Mouse (Mus musculus): ENCODE measurements at regions not wholly inside any gene's neighbourhood (a gene's known extent, or its start where the extent isn't known, plus 50 kb on each side); places are given as distances from the start of the nearest gene placed in this dataset.
A peak's percentile ranks its signal among the peaks of the same experiment; 100 is the strongest.

DNA sequence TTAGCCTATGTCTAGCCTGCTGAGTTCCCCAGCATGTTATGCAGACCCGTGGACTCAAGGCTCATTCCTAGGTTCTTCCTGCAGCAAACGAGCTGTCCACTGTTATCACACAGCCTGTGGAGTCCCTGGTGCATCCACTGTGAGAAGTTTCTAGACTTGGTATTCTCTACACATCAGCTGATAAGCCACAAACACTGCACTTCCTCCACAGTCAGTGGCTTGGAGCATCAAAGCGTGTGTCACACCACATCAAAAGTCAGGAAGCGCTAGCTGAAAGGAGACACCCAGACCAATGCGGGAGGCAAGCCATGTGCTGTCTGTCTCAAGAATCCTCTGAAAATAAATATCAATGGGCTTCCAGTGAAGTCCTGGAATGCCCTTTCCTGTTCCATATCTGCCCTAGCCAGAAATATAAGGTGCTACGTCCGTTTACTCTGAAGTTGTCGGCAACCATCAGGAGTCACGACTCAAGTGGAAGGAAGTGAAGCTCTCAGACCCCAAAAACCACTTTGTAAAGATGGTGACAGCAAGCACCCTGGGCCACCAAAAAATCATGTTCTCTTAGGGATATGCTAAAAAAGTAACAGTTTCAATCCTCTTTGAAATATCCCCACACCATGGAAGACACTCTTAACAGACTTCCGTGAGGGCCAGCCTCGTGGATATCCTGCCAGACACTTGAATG lies 227.7 kb downstream of the Adgrl2 start:
- no peak for DNase-seq

DNA sequence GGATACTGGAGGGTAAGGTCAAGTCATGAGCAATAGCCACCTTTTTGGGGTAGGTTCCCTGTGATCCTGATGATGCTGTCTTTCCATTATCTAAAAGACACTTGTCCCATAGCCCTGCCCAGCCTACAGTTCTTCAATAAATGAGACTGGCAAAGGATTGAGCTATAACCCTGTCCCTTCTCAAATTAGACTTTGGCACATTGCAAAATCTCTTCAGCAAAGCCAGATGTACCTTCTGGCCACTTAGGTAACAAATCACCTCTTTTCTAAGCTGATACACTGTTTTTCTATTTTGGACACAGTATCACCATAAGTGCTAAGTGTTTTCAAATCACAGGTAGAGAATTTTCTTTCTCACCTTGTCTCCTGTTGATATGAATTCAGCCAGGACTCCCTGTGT lies 228.8 kb downstream of the Adgrl2 start:
- no peak for DNase-seq

DNA sequence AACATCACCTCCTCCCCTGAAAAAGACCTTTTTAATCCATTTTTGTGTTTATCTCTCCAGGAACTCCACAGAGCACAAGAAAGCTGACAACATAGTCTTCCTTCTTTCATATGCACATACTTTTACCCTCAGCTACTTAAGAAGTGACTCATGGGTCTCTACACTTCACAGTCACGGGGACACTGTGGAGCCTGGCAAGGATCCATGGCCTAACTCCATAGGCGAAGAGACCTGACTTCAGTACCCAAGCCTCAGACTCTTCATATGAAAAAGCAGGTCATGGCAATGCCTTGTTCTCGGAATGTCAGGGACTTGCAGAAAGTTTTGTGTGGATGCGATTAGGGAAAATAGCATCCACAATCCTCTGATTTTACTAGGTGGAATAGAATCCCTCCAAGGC lies 230.9 kb downstream of the Adgrl2 start:
- DNase-seq = no peak

DNA sequence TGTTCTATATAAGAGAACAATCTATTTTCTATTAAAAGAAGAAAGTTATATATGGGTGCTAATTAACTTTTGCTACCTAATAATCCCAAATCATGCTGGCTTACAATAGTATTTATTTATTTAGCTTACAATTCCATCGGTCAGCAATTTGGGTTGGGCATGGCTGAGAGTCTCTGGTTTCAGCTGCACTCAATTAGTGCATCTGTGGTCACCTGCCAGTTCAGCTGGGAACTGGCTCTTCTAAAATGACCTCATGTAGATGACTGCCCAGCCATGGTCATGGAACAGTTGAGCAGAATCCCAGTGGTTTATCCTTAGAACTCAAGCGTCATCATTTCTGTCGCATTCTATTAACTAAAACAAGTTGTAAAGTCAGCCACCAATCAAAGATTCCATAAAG lies 244.1 kb downstream of the Adgrl2 start:
- DNase-seq = no peak

DNA sequence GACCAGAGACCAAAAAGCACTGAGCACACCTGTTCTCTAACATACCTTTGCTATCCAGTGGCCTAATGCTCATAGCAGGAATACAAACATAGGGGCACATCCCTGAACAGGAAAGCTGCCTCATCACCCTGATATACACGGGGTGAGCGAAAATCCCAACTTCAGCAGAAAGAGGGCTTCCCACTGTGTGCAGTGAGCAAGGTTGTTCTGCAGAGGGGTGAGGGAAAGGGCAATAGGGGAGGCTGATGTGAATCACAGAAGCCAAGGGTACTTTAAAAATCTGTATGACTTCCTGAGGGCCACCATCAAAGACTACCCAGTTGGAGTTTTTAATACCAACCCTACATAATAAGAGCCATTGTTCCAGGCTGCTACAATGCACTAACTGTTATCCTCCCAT lies 245.7 kb downstream of the Adgrl2 start:
- no peak for DNase-seq

DNA sequence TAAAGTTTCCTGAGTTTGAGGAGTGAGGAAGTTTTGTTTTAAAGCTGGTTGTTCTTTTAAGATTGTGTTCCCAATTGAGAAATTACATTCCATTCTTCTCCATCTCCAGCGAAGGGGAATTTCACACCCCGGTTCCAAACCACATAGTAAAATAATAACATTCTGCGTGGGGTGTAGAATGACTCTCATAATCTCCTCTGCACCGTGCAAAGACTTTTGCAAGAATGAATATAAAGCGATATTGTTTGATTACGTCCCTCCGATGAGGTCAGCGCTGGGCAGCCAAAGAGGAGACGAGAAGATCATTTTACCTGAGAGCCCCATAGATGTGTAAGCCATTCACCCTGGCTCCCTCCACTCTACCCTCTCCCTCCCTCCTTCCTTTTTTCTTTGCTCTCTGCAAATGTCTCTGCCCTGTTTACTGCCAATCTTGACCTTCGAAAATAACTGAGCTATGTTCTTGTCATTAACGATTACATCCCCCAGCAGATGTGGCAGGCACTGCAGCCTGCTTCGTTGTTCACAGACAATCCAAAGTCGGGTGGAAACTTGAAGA lies 256.1 kb downstream of the Adgrl2 start:
- DNase-seq = no peak

DNA sequence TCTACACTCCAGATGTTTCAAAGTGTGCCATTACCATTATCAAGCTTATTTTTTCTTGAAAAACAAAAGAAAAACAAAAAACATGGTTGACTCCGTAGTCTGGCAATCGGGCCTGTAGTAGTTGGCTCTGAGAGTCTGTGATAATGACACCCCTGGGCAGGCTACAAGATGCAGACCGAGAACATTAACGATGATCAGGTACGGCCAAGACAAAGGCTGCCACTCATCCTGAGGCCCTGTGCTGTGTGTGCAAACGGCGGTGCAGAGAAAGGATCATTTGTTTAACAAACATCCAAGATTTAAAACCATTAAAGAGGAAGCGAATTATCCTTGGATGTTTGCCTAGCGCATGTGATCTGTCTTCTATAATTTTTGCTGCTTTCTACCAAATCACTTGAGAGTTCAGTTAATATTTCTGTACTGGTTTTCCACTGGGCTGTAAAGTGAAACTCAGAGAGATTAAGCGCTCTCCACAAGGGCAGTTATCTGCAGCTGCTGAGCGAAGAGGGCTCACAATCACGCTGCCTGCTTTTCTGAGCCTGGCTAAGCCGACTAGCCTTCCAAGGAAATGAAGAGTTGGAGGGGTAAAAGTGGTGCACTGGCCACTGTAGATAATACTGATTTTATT lies 257.0 kb downstream of the Adgrl2 start:
- no peak for DNase-seq

DNA sequence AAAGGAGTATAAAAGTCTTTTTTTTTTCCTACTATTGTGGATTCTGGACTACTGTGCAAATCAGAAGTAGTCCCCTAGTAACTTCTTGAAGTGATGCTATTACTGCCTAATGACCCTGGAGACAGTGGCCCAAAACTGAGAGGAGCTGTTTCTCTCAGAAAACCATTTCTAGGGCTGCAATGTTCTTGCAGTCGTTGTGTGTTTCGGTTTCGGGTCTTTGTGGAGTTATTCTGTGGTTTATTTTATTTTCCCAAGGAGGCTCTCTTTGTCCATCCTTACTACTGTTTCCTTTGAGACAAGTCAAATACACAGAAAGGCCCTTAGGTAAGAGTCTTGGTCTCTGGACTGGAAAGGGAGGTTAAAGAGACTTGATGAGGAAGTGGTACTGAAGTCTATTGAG lies 258.9 kb downstream of the Adgrl2 start:
- no peak for DNase-seq

DNA sequence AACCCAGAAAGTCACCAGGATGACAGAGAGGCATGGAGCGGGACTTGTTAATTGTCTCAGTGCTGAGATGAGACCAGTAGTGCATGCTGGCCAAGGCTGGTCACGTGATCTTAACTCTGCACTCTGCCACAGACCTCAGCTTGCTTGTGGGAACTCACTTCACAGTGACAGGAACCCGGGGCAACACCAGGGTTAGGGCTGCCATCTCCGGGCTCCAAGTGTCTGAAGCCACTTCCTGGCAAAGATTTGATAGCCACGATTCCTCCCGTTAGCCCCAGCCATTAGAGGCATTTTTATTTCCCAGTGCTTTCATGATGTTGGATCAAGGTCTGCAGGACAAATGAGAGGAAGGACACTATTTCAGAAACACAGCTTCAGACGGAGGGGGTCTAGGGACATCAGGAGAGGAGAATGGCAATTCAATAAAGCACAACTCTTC lies 261.1 kb downstream of the Adgrl2 start:
- peak; percentile 24 to 34 for DNase-seq

DNA sequence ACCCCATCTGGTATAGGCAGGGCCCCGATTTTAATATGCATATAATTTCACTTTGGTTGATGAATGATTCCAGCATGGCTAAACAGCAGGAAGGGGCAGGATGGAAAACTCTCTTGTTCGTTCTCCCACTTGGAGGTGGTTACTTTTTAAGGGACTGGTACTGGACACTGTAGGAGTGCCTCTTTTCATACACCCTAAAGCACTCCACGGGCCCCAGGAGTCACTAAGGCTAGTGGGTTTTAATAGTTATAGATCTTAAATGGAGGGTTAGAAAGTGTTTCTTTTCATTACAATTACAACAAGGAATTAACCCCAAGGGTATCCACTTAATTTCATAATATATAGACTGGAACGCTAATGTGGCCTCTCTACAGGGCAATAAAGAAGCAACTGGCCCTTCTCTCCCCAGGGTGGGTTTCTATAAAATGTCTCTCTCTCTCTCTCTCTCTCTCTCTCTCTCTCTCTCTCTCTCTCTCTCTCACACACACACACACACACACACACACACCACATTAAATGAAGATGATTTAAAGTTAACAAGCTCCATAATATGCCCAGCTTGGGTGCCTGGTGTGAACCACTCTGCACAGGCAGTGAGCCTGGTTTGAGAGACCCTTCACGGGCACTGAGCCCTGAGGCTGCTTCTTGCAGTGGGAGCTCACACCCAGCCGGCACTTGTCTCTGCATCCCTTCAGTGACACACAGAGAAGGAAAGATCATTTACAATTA lies 261.7 kb downstream of the Adgrl2 start:
- no peak for DNase-seq

DNA sequence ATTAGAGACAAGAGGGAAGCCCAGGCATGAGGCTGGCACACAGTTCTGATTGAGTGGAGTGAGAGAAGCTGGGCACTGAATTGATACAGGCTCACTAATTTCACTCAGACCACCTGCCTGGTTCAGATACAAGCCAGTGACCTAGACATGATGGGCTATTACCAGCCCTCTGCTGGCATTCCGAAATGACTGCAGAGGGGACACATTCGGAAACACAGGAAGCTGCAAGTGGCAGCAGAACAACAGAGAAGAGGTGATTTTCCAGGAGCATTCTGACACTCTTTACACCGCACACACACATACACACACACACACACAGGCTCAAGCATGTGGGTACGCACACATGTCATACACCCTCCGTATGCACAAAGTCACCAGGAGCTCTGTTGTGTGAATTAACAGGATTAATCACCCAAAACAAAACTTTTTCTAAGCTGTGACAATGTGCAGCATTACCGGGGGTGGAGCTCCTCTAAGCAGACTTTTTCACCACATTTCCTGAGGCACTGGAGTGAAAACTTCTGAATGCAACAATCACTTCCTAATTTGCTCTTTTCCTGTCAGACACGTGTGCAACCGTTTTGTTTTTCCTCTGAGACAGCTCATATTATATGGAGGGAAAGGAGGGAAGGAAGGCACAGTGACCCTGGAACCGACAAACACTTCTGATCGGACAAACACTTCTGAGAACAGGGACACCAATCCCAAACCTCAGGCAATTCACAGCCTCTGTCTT lies 263.6 kb downstream of the Adgrl2 start:
- DNase-seq = no peak

DNA sequence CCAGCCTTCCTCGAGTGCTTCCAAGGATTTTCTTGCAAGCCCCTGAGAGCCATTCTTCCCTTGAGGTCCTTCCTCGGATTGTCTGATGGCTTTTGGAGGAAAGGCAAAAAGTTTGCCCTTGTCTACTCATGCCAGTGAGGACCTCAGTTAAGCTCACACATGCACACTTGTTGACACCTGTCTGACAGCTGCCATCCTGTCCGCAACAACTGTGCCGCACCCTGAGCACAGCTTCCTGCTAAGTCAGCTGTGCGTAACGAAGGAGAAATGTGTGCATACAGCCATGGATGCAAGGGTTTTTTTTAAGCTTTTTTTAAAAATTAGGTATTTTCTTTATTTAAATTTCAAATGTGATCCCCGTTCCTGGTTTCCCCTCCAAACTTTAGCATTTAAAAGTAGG lies 293.8 kb downstream of the Adgrl2 start:
- DNase-seq = no peak

DNA sequence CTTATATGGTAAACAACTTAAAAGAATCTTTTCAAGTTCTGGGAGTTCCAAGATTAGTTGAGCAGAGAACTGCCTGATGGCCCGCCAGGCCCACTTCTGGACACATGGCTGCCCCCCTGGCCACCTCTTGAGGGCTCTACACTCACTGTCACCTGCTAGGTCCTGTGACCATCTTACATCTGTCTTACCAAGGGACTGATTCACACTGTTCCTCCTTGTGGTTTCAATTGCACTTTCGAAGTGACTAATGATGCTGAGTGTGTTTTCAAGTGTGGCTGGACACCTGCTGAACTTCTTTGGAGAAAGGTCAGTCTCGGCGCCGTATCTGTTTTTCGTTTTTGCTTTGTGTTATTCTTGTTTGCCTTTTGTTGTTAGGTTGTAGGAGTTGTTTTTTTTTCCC lies 294.9 kb downstream of the Adgrl2 start:
- no peak for DNase-seq

DNA sequence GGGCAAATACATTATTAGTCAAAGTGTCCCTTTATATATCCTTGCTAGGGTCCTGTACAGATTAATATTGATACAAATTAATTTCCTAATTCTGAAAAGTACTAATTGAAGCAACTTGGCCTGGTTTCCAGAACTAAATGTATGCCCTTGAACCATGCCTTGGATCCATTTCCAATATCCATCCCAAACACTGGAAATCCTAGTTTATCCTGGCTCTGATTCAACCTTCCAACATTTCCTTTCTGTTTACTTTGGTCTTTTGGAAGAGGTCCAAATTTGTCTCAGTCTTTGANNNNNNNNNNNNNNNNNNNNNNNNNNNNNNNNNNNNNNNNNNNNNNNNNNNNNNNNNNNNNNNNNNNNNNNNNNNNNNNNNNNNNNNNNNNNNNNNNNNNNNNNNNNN lies 307.2 kb downstream of the Adgrl2 start:
- DNase-seq = peak in 1 of 2 experiments; percentile 9

DNA sequence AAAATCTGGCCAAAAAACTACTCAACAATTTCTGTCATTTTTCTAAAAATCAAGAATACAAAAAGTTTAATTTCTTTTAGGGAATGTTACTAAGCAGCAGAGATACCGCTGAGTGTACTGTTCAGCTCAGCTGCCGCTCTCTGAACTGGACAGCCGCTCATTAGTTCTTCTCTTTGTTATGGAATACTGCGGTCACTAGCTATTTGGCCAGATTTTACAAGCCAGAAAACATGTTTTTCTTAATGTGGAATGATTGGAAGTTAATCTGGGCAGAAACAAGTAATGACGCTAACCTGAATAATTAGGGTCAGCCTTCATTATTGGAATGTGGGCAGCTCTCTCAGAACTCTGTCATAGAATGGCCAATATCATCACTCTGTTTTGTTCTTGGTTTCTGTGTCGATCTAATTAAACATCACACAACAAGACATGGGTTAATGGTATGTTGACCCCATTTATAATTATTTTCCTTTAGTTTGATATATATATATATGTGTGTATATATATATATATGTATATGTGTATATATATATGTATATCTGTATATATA lies 307.8 kb downstream of the Adgrl2 start:
- DNase-seq = no peak

DNA sequence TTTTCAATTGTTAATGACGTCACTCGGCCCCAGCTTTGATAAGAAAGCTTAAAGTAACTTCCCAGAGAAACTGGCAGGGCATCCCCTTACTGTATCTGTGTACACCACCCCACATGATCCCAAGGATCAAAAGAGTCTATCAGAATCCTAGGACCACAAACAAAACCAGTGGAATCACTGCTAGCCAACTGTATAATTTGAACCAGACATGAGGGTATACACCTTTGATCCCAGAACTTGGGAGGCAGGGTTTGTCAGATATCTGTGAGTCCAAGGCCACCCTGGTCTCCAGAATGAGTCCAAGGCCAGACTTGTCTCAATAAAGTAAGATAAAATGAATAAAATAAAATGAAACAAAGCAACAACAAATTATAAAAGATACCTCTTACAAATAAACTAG lies 309.2 kb downstream of the Adgrl2 start:
- DNase-seq = no peak

DNA sequence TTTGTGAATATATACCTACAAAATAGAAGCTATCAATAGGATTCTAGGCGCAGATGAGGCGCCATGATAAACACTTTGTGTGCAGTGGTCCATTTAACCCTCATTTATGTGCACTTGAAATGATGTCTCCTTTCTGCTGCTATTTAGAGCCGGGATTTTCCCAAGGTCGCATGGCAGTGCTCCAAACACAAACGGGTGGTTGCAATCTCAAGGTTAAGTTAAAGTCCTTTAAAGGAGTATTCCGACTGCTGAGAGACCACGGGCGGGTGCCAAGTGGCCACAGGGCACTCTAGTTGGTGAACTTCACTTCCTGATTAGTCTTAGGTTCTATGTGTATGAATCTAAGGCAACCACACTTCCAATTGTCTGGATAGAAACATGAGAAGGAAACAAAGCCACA lies 309.6 kb downstream of the Adgrl2 start:
- DNase-seq = peak; percentile 48 to 60

DNA sequence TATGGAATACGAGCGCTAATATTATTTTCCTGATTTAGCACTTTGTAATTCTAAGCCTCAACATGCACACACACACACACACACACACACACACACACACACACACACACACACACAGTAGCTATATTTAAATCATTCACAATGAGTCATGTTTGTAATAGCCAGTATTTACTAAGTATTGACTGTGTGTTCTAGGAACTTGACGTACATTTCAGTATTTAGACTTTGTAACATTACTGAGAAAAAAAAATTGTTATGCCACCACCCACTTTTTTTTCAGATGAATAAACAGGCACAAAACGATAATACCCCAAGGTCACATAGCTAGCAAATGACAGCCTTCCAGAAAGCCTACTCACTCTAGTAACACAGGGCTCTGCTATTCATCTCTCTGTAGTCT lies 310.3 kb downstream of the Adgrl2 start:
- no peak for DNase-seq

DNA sequence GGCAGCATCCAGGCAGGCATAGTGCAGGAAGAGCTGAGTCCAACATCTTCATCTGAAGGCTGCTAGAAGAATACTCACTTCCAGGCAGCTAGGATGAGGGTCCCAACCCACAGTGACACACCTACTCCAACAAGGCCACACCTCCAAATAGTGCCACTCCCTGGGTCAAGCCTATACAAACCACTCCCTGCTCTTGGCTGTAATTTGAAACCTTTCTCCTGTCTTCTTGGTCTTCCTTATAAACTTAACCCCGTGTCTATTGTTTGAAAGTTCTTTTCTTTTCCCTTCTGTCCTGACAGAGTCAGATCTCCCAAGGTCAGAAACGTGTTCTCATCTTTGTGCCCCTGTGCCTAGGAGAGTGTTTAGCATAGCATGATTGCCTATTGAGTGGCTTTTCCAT lies 311.2 kb downstream of the Adgrl2 start:
- DNase-seq = no peak

DNA sequence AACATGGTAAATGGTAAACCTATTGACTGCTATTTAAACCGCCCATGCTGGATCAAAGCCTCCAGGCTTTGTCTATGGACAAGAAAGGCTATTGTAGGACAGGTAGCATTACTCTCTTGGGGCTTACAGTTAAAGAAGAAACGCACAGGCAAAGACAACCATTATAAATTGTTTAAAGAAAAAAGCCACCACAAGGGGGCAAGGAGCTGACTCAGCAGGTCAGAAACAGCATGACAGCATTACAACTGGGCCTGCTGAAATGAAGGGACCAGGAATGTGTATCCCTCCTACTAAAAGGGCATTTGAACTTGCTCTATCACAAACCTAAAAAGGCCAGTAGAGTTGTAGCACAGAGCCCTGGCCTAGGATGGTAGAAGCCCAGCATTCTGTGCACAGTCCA lies 314.3 kb downstream of the Adgrl2 start:
- peak; percentile 4 to 6 for DNase-seq

DNA sequence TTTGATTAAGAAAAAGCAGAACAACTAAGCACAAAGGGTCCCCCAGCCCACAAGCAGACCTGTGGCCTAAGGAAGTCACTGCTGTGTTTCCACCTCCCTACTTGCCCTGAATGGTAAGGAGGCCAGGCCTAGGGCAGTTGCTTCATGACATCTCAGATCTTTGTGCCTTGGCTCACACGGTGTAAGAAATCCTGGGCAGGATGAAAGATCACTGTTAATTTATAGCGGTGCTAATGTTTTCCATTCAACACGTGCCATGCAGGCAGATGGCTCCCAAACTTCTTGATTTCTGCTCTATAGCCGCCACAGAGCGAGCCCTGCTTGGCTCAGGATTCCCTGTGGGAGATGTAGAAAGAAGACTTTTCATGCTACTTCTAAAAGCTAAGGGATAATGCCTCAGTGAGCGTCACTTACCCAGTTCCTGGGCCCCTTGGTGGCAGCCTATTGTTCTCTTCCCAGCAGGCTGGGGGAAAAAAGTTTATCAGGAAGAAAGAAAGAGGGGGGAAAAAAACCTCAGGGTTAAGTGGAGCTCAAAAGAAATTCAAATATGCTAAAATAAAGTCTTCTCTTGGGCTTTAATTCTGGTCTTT lies 327.4 kb downstream of the Adgrl2 start:
- DNase-seq = no peak

DNA sequence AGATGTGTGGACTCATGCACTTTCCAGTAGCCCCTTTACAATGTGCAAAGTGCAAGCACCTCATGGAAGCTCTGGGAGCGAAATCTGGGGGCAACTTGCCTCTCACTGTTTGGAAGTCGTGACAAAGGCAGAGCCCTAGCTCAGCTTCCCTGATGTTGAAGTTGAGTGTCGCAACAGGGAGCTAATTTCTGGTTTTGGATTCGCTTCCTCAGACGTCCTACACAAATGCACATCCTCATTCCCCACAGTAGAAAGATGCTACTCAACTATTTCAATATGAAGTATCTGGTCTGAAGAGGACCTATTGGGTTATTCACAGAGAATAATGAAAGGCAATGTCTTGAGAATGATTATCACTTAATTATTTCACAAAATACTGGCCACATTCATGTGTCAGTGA lies 331.3 kb downstream of the Adgrl2 start:
- DNase-seq = no peak

DNA sequence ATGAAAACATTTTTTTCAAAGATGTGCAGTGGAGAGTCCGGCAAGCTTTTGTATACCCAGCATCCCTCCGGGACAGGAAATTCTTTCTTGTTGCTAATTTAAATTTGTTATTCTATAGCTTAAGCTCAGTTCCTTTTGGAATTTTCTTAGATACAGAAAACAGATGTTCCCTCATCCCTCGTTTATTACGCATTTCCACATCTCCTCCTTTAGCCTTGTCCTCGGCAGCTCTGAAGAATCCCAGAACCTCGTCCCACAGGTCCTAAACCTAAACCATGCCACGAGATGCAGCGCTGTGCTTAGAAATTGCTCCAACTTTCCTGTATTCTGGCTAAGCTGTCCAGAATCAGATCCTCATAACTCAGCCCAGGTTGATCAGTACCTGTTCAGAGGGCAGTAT lies 332.0 kb downstream of the Adgrl2 start:
- no peak for DNase-seq

All from kidney, postnatal 36 days (tissue).